Mouse (Mus musculus) T-cell, adult 2 months (primary cell): ENCODE data around the gene Prr5l.
A peak's percentile ranks its signal among the peaks of the same experiment; 100 is the strongest.

Experiments
- DNase-seq: peaks from one replicate; pipeline ENCODE4 v3.0.0; 2022; ENCODE audit warnings: low spot score

Gene Prr5l

GRCm38 (mm10) chr2:101882998-101883397 is at the start of gene Prr5l:
Gene Prr5l (minus strand): TSS chr2:101883027.
- no peak for DNase-seq

DNA sequence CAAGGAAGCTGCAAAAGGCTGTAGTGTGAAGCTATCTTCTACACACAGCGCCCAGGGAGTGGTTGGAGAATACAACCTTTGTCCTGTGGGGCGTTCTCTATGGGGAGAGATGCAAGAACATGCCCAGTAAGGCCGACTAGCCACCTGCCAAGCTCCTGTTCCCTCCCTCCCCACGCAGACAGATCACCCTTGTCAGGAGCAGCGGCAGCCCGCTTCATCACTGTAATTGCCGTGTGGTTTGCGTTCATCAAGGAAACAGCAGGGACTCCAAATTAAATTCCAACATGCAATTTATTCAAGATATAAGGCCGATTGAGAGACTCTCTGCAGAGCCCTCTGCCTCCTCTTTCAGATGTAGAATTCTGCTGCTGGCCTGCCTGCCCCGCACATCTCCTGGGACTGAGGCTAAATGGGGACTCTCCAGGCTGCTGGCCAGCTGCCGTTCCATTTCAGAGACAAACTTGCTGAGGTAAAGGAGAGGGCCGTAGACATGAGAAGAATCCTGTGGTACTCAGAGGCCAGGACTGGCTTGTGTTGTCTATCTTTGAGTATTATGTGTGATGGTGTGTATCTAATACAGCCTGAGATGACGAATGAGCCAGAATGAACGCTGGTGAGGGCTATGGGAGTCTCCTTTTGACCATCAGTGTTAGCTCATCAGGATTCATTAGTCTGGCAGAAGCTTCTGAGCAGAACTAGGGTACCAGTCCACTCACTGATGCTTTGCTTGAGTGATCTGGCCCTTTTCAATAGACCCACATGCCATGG is 49.5 kb upstream of the Prr5l start:
- no peak for DNase-seq

GRCm38 (mm10) chr2:101925591-101926188 is 42.9 kb upstream of the Prr5l start:
- DNase-seq: no peak

- no peak for DNase-seq
Measured at GRCm38 (mm10) chr2:101925183-101925582, 42.4 kb upstream of the Prr5l start.

- DNase-seq: no peak
Measured at GRCm38 (mm10) chr2:101923181-101923580, 40.4 kb upstream of the Prr5l start.

GRCm38 (mm10) chr2:101922302-101922701 is 39.5 kb upstream of the Prr5l start:
- DNase-seq: no peak

- no peak for DNase-seq
Measured at GRCm38 (mm10) chr2:101920136-101920554, 37.3 kb upstream of the Prr5l start.

GRCm38 (mm10) chr2:101918518-101918917 is 35.7 kb upstream of the Prr5l start:
- no peak for DNase-seq

DNA sequence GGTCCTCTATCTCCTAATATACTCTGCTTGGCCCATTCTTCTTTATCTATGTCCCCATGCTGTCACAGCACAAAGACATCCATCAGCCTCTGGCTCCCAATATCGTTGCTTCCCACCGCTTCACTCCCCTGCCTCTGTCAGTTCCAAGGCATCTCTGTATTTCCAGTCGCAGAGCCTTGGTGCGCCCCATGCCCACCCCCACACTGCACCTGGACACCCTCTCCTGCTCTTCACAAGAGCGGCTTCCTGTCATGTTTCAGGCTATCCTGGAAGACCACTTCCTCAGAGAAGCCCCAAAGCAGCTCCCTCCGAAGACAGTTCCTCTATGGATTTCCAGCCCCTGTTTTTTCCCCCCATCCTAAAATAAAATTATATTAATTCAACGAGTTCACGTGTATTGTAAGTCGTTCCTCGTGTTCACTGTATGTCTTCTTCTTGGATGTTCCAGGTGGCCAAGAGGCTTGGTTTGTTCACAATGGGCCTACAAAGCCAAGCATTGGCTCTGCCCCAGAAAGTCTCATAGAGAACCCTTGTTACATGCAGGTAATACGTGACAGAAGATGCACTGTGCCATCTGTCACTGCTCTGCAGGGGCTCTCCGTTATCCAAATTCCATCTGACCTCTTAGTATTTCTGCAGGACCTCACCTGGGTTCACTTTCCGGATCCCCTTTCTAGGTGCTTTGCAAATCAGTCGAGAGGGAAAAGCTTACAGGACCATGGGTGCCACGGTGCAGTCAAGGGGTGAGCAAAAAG is 26.7 kb upstream of the Prr5l start:
- no peak for DNase-seq

GRCm38 (mm10) chr2:101908773-101909172 is 25.9 kb upstream of the Prr5l start:
- DNase-seq: no peak

GRCm38 (mm10) chr2:101907386-101908022 is 24.7 kb upstream of the Prr5l start:
- no peak for DNase-seq

GRCm38 (mm10) chr2:101906379-101906690 is 23.5 kb upstream of the Prr5l start:
- no peak for DNase-seq

DNA sequence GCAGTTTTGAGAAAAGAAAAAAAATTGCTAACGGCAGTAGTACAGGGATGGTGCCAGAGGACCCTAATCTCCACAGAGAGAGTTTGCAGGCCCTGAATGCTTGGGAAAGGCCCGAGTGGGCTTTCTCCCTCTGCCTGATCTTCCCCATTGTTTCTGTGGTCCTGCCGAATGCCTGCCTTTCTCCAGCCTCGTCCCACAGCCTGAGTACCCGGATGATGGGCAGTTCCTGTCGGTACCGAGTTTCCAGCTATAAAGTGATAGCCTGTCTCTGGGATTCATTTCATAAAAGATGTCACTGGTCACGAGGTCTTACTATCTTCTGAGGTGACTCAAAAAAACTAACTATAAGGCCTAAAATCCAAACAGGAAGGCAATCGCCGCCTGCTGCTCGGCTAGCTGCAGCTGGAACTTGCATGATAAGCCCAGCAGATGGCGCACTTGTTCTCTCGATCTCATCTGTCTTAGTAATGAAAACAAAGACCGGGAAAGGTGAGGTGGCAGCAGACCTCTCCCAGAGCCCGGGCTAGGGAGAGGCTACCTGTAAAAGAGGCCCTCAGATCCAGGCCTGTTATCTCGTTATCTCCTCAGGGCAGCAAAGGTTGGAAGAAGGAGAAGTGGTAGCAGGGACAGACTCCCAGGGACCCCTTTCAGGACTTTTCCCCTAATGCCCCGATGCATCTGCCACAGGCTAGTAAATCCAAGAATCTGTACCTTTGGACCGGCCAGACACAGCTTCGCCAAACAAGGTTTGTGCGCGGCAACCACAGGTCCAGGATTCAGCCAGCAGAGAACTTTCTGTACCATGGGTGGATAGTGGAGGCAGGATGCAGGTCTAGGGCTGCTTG is 22.9 kb upstream of the Prr5l start:
- peak; percentile 65 for DNase-seq

GRCm38 (mm10) chr2:101902196-101902595 is 19.4 kb upstream of the Prr5l start:
- DNase-seq: no peak

DNA sequence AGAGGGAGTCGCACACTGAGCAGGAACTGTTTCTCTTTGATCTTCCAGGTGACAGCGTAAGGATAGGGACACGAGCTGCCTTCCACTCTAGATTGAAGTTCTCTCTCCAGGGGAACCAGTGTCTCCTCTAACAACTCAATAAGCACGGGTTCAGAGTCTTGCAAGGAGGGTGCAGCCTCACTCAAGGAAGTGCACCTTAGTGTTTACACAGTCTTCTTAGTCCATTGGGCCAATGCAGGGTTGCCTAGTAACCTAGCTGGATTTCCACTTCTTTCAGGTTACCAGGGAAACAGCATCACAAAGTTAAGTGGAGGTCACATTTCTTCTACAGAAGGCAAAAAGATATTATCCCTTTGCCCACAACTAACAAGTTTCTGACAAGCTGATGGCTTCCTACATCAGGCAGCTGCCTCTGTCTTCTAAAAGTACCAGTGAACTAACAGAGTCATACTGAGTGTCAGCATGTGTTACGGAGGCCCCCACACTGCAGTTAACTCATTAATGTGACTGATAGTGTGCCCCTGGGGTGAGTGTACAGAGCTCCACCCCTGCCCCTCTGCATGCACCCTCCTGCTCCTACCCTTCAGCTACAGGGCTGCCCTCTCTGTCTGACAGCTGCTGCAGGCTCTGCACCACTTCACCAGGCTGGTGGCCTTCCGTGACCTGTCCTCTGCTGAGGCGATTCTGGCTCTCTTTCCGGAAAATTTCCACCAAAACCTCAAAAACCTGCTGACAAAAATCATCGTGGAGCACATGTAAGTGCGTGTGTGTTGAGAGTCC is 13.8 kb upstream of the Prr5l start:
- DNase-seq: no peak

DNA sequence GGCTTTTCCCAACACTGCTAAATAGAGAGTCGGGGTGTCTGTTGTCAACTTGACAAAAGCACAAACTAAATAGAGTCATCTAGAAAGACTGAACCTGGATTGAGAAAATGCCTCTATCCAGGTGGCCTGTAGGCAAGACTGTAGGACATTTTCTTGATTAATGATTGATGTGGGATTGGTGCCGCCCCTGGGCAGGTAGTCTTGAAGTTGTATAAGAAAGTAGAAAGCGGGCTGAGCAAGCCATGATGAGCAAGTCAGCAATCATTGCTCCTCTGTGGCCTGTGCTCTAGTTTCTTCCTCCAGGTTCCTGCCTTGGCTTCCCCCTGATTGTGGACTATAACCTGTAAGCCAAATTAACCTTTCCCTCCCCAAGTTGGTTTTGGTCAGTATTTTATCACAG is 11.3 kb upstream of the Prr5l start:
- no peak for DNase-seq

GRCm38 (mm10) chr2:101891143-101891542 is 8.3 kb upstream of the Prr5l start:
- DNase-seq: no peak

- DNase-seq: no peak
Measured at GRCm38 (mm10) chr2:101888886-101889285, 6.1 kb upstream of the Prr5l start.

DNA sequence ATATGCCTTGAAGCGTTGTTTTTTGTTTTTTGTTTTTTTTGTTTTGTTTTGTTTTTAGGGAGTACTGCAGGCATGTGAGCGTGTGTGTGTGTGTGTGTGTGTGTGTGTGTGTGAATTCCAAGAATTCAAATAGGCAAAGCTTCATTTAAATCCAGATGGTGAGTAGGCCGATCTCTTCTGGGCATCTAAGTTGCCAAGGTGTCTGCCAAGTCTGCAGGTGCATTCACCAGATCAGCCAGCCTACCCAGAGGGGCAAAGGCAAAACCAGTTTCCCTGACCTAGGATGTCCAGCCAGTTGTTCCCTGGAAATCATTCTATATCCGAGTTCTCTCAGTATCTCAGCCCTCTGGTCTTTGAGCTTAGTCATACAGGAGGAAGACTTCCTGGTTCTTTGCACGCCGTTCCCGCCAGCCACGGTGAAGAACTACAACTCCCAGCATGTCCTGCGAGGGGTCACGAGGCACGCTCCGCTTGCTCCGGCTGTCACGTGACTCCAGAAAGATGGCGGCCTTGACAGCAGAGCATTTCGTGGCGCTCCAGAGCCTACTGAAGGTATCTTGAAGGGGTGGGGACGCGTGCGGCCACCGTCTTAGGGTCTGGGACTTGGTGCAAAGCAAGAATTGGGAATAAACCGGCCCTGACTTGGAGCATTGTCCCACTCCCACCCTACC is 3.1 kb upstream of the Prr5l start, which contains the start of gene Commd9:
Commd9 (plus strand) TSS at position 480 of the 671 bp plus-strand sequence.
- DNase-seq: peak; percentile 95

- no peak for DNase-seq
Measured at GRCm38 (mm10) chr2:101884286-101884685, 1.5 kb upstream of the Prr5l start.
